Mouse (Mus musculus) CH12.LX (cell line): Measurements from ENCODE around the gene Mapk8ip3. TPM values are rescaled to one million over a fixed set of nuclear protein-coding genes. Genes with fewer than 3 reads are reported as not detected.

ENCODE experiments used
- DNase-seq: peaks from one replicate; pipeline ENCODE4 v3.0.0-alpha.2; 2013; ENCODE audit errors: extremely low read depth
- H3K27ac ChIP-seq: 2 replicates; pipeline ENCODE4 v1.5.1; 2012; ENCODE audit warnings: low read depth, mild to moderate bottlenecking, control low read depth, moderate library complexity; ENCODE audit not compliant: insufficient read depth
- H3K27me3 ChIP-seq: replicated peaks from 2 replicates; pipeline ENCODE3; 2012; ENCODE audit warnings: inconsistent platforms
- H3K36me3 ChIP-seq, 2 experiments: replicated peaks in 1 of 2; 2 replicates each; pipeline versions ENCODE3 to v1.6.1; 2012; ENCODE audit warnings: inconsistent platforms in 1 of 2, low read length in 1 of 2, mild to moderate bottlenecking in 1 of 2, mixed read lengths in 1 of 2, moderate library complexity in 1 of 2; ENCODE audit not compliant: control insufficient read depth in 1 of 2, insufficient read depth in 1 of 2
- H3K4me1 ChIP-seq, 2 experiments: 2 replicates each; pipeline ENCODE4 v1.6.1; 2012; ENCODE audit warnings: inconsistent platforms in 1 of 2, moderate library complexity in 1 of 2; ENCODE audit not compliant: insufficient read depth in 2 of 2, control insufficient read depth in 1 of 2
- H3K4me2 ChIP-seq: 2 replicates; pipeline ENCODE4 v1.6.1; 2012; ENCODE audit warnings: low read depth, mild to moderate bottlenecking, control low read depth; ENCODE audit not compliant: poor library complexity, insufficient read depth, severe bottlenecking
- H3K4me3 ChIP-seq, 3 experiments: fragments of 150-350 bp in 1 of 3; sonication (generic) in 1 of 3; replicated peaks in 1 of 3; 2 replicates each; pipeline versions ENCODE3 to v1.5.1; 2011 to 2012; ENCODE audit warnings: low read depth in 2 of 3, low read length in 2 of 3, mild to moderate bottlenecking in 2 of 3, moderate library complexity in 2 of 3, control low read depth in 1 of 3, improper control_type of control experiment in 1 of 3, inconsistent platforms in 1 of 3, mixed read lengths in 1 of 3; ENCODE audit not compliant: poor library complexity in 1 of 3
- H3K79me2 ChIP-seq: replicated peaks from 2 replicates; pipeline ENCODE4 v1.6.1; 2012; ENCODE audit warnings: mild to moderate bottlenecking, moderate library complexity; ENCODE audit not compliant: control insufficient read depth, poor library complexity, insufficient read depth, severe bottlenecking; ENCODE audit errors: extremely low read depth
- H3K9ac ChIP-seq: 2 replicates; pipeline ENCODE4 v1.6.1; 2012; ENCODE audit warnings: low read depth, mild to moderate bottlenecking, control low read depth, moderate library complexity; ENCODE audit not compliant: insufficient read depth
- H3K9me3 ChIP-seq: replicated peaks from 2 replicates; pipeline ENCODE3; 2012; ENCODE audit warnings: low read length, inconsistent platforms, mixed read lengths
- CHD1 ChIP-seq: IDR thresholded peaks from 2 replicates; pipeline ENCODE4 v1.6.1; 2012; ENCODE audit warnings: low read depth, low read length, improper control_type of control experiment, inconsistent platforms
- E2F4 ChIP-seq: IDR thresholded peaks from 2 replicates; pipeline ENCODE4 v1.6.1; 2011; ENCODE audit warnings: low read depth, low read length, improper control_type of control experiment; ENCODE audit not compliant: insufficient replicate concordance
- HCFC1 ChIP-seq: IDR thresholded peaks from 2 replicates; pipeline ENCODE4 v1.6.1; 2012; ENCODE audit warnings: low read depth, mild to moderate bottlenecking, inconsistent platforms, low read length, improper control_type of control experiment
- IRF4 ChIP-seq: IDR thresholded peaks from 2 replicates; pipeline ENCODE4 v1.6.1; 2014; ENCODE audit warnings: low read depth, mild to moderate bottlenecking, inconsistent platforms, low read length, improper control_type of control experiment
- JUND ChIP-seq: conservative IDR thresholded peaks from 2 replicates; pipeline ENCODE4 v1.6.1; 2011; ENCODE audit warnings: low read depth, low read length, improper control_type of control experiment
- KAT2A ChIP-seq: IDR thresholded peaks from 2 replicates; pipeline ENCODE4 v1.6.1; 2012; ENCODE audit warnings: low read length, improper control_type of control experiment, inconsistent platforms; ENCODE audit not compliant: insufficient replicate concordance
- MAZ ChIP-seq: IDR thresholded peaks from 2 replicates; pipeline ENCODE4 v1.6.1; 2012; ENCODE audit warnings: low read depth, mild to moderate bottlenecking, inconsistent platforms, low read length, improper control_type of control experiment, moderate library complexity
- MEF2A ChIP-seq: IDR thresholded peaks from 2 replicates; pipeline ENCODE4 v1.6.1; 2014; ENCODE audit warnings: low read depth, mild to moderate bottlenecking, inconsistent platforms, low read length, improper control_type of control experiment, borderline replicate concordance
- MYC ChIP-seq: IDR thresholded peaks from 2 replicates; pipeline ENCODE4 v1.6.1; 2011; ENCODE audit warnings: low read depth, mild to moderate bottlenecking, improper control_type of control experiment, low read length
- PAX5 ChIP-seq: IDR thresholded peaks from 2 replicates; pipeline ENCODE4 v1.6.1; 2012; ENCODE audit warnings: low read length, inconsistent platforms, mixed read lengths
- POLR2AphosphoS2 ChIP-seq: IDR thresholded peaks from 2 replicates; pipeline ENCODE4 v1.6.1; 2011; ENCODE audit warnings: low read depth, low read length, improper control_type of control experiment
- RAD21 ChIP-seq: IDR thresholded peaks from 2 replicates; pipeline ENCODE4 v1.6.1; 2011; ENCODE audit warnings: low read depth, mild to moderate bottlenecking, low read length, improper control_type of control experiment, moderate library complexity
- RCOR1 ChIP-seq: conservative IDR thresholded peaks from 2 replicates; pipeline ENCODE4 v1.6.1; 2012; ENCODE audit warnings: low read depth, mild to moderate bottlenecking, inconsistent platforms, low read length, improper control_type of control experiment
- TBP ChIP-seq: conservative IDR thresholded peaks from 2 replicates; pipeline ENCODE4 v1.6.1; 2011; ENCODE audit warnings: low read depth, low read length, improper control_type of control experiment
- UBTF ChIP-seq: IDR thresholded peaks from 2 replicates; pipeline ENCODE4 v1.6.1; 2012; ENCODE audit warnings: low read depth, mild to moderate bottlenecking, inconsistent platforms, low read length, improper control_type of control experiment, moderate library complexity
- USF1 ChIP-seq: IDR thresholded peaks from 2 replicates; pipeline ENCODE4 v1.6.1; 2014; ENCODE audit warnings: low read depth, mild to moderate bottlenecking, inconsistent platforms, low read length, improper control_type of control experiment
- ZC3H11A ChIP-seq: IDR thresholded peaks from 2 replicates; pipeline ENCODE4 v1.6.1; 2012; ENCODE audit warnings: low read depth, mild to moderate bottlenecking, inconsistent platforms, low read length, improper control_type of control experiment
- ZKSCAN1 ChIP-seq: IDR thresholded peaks from 2 replicates; pipeline ENCODE4 v1.6.1; 2012; ENCODE audit warnings: low read depth, inconsistent platforms, low read length, improper control_type of control experiment, borderline replicate concordance
- ZMIZ1 ChIP-seq: IDR thresholded peaks from 2 replicates; pipeline ENCODE4 v1.6.1; 2012; ENCODE audit warnings: low read depth, mild to moderate bottlenecking, inconsistent platforms, low read length, improper control_type of control experiment
- dilution Hi-C: fragments of 300-500 bp; cut with MboI; formaldehyde crosslinking; loops from 2 replicates; pipeline ENCODE4 v1.14.3; 2020; ENCODE audit warnings: low sequenced_read_pairs; ENCODE audit not compliant: extremely low pct_unique_long_range_greater_than_20kb, extremely low pct_ligation_motif_present
- in situ Hi-C: fragments of 300-500 bp; cut with MboI; formaldehyde crosslinking; loops from 3 replicates; pipeline ENCODE4 v1.14.3; 2019; ENCODE audit warnings: low sequenced_read_pairs, low pct_ligation_motif_present, low pct_unique_long_range_greater_than_20kb, mixed read lengths
- polyA plus RNA-seq: library from polyadenylated mRNA; unstranded; fragments of >175 nt; gene quantifications from 2 replicates; pipeline ENCODE4 v1.2.1, GENCODE M21; 2012; ENCODE audit warnings: low read depth; ENCODE audit not compliant: insufficient read length
- total RNA-seq, 2 experiments: library from RNA; depleted of rRNA; stranded (reverse); fragments of 300-350 nt in 1 of 2; fragments of >200 nt in 1 of 2; gene quantifications; 2 replicates each; pipeline ENCODE4 v1.2.3; 2012 to 2014

The Mapk8ip3 gene
- total and polyA plus RNA-seq, 3 experiments, result 14.5 to 44.0 (median 34.1) TPM

DNA sequence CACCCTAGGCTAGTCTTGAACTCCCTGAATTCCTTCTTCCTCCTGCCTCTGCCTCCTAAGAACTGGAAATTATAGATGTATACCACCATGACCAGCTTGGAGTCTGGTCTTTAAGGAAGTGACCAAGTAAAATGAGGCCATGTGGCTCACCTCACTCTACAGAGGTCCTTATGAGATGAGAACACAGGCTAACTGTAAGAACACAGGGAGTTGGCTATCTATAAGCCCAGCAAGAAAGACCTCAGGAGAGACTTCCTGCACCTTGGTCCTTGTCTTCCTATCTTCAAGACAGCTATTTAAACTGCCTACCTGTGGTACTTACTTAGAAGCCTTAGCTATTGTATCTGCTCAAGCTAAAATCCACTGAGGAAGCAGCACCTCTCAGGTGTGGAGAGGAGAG is 22.8 kb downstream of the Mapk8ip3 start:
- no peaks in the 10 kb centered on the region for H3K4me1 ChIP-seq
- peaks cover 80 to 99% of the 10 kb centered on the region in 2 experiments for H3K36me3 ChIP-seq
- in situ Hi-C loops, result no loop called here
- dilution Hi-C loops, result no loop called here
- no peak for TF ChIP-seq IRF4
- no peak for TF ChIP-seq RAD21
- TF ChIP-seq RCOR1, result no peak
- no peak for TF ChIP-seq E2F4
- TF ChIP-seq JUND, result no peak
- TF ChIP-seq MEF2A, result no peak
- no peak for TF ChIP-seq CHD1
- no peak for TF ChIP-seq KAT2A
- no peak for TF ChIP-seq ZMIZ1
- TF ChIP-seq PAX5, result no peak
- no peak for TF ChIP-seq UBTF
- TF ChIP-seq POLR2AphosphoS2, result no peak
- TF ChIP-seq MYC, result no peak
- TF ChIP-seq USF1, result no peak
- TF ChIP-seq MAZ, result no peak
- H3K4me3 ChIP-seq, result no peak overlapping the region
- H3K27ac ChIP-seq, result no peak overlapping the region
- H3K27me3 ChIP-seq, result no peaks in the 10 kb centered on the region
- H3K9ac ChIP-seq, result no peak overlapping the region
- no peak for DNase-seq
- no peak overlapping the region for H3K4me2 ChIP-seq
- no peaks in the 10 kb centered on the region for H3K9me3 ChIP-seq
- H3K79me2 ChIP-seq, result no peaks in the 10 kb centered on the region

DNA sequence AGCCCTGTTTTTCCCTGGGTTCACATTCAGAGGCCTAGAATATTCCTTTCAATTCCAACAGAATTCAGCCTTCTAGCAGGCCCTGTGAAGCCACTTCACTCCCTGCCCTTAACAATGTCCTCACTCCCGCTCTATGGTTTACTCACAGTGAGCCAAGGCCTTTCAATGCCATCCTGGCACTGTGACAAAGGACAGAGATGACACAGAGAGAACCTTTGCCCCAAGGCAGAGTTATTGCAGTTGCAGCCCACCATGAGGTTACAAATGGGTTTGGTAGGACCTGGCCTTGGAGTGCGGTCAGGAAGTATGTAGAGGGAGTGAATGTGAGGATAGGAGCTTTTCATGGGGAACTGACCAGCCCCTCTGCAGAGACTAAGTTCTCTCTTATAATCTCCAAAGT is 29.2 kb downstream of the Mapk8ip3 start:
- TF ChIP-seq E2F4, result no peak
- TF ChIP-seq CHD1, result no peak
- TF ChIP-seq USF1, result no peak
- no peak for TF ChIP-seq HCFC1
- TF ChIP-seq PAX5, result no peak
- TF ChIP-seq ZKSCAN1, result no peak
- TF ChIP-seq TBP, result no peak
- TF ChIP-seq ZC3H11A, result no peak
- TF ChIP-seq MYC, result no peak
- peaks cover 88 to 100% of the 10 kb centered on the region in 2 experiments for H3K36me3 ChIP-seq
- no peaks in the 10 kb centered on the region for H3K9me3 ChIP-seq
- no peak overlapping the region for H3K4me2 ChIP-seq
- in situ Hi-C loops (no loop called here), dilution Hi-C loops (no loop called here)
- H3K9ac ChIP-seq, result no peak overlapping the region
- no peak overlapping the region for H3K27ac ChIP-seq
- H3K27me3 ChIP-seq, result no peaks in the 10 kb centered on the region
- no peak for DNase-seq
- H3K4me1 ChIP-seq, result no peaks in the 10 kb centered on the region
- H3K79me2 ChIP-seq, result no peaks in the 10 kb centered on the region
- no peak overlapping the region for H3K4me3 ChIP-seq
